Mouse (Mus musculus): ENCODE results near the gene Pbp2. TPM values are rescaled to one million over a fixed set of nuclear protein-coding genes. Genes with fewer than 3 reads are reported as not detected.

Gene Pbp2
- polyA plus RNA-seq, 1 experiment from 2014 or later: 1.5 TPM

- Histone ChIP-seq H3K4me1 (0 out of 2 replicates have a peak, but pooled peaks cover 3% of the 10 kb centered on the region), H3K27me3 (no peaks in the 10 kb centered on the region), H3K9me3 (replicated peaks) (no peaks in the 10 kb centered on the region), H3K4me2 (replicated peaks) (no peak overlapping the region), H3K36me3 (no peaks in the 10 kb centered on the region), H3K27ac (replicated peaks) (no peak overlapping the region), H3K4me3 (replicated peaks) (no peak overlapping the region), H3K9ac (no peak overlapping the region)
- WGBS: 81% methylated on average over 6 of the region's 6 CpGs
- ATAC-seq (ENCODE audit: insufficient number of reproducible peaks, low FRiP score, low TSS enrichment, low read depth): no peak
Observed at GRCm38 (mm10) chr6:135273066-135273465, 37.1 kb downstream of the Pbp2 start.

- WGBS: 63% methylated on average over 2 of the region's 2 CpGs
- no peak overlapping the region for H3K9ac ChIP-seq
- no peak overlapping the region for H3K27ac ChIP-seq (replicated peaks)
- H3K27me3 ChIP-seq: no peaks in the 10 kb centered on the region
- H3K36me3 ChIP-seq: no peaks in the 10 kb centered on the region
- no peak overlapping the region for H3K4me3 ChIP-seq (replicated peaks)
- no peak overlapping the region for H3K4me2 ChIP-seq (replicated peaks)
- no peaks in the 10 kb centered on the region for H3K9me3 ChIP-seq (replicated peaks)
- H3K4me1 ChIP-seq: 0 out of 2 replicates have a peak, but pooled peaks cover 3% of the 10 kb centered on the region
- no peak for ATAC-seq (ENCODE audit: insufficient number of reproducible peaks, low FRiP score, low TSS enrichment, low read depth)
Observed at GRCm38 (mm10) chr6:135271761-135272160, 38.4 kb downstream of the Pbp2 start.

- no peak overlapping the region for H3K9ac ChIP-seq
- no peak for ATAC-seq (ENCODE audit: insufficient number of reproducible peaks, low FRiP score, low TSS enrichment, low read depth)
- H3K9me3 ChIP-seq (replicated peaks): no peaks in the 10 kb centered on the region
- H3K36me3 ChIP-seq: no peaks in the 10 kb centered on the region
- no peak overlapping the region for H3K27ac ChIP-seq (replicated peaks)
- 0 out of 2 replicates have a peak, but pooled peaks cover 3% of the 10 kb centered on the region for H3K4me1 ChIP-seq
- no peaks in the 10 kb centered on the region for H3K27me3 ChIP-seq
- no peak overlapping the region for H3K4me3 ChIP-seq (replicated peaks)
- no peak overlapping the region for H3K4me2 ChIP-seq (replicated peaks)
- 42% methylated on average over 6 of the region's 6 CpGs for WGBS
Observed at GRCm38 (mm10) chr6:135269626-135270025, 40.6 kb downstream of the Pbp2 start.

- Histone ChIP-seq H3K27ac (replicated peaks) (no peak overlapping the region), H3K4me1 (0 out of 2 replicates have a peak, but pooled peaks cover 3% of the 10 kb centered on the region), H3K36me3 (no peaks in the 10 kb centered on the region), H3K9ac (no peak overlapping the region), H3K27me3 (no peaks in the 10 kb centered on the region), H3K9me3 (replicated peaks) (no peaks in the 10 kb centered on the region), H3K4me3 (replicated peaks) (no peak overlapping the region), H3K4me2 (replicated peaks) (no peak overlapping the region)
- no peak for ATAC-seq (ENCODE audit: insufficient number of reproducible peaks, low FRiP score, low TSS enrichment, low read depth)
Observed at GRCm38 (mm10) chr6:135268392-135268791, 41.8 kb downstream of the Pbp2 start.

- WGBS: 69% methylated on average over 3 of the region's 3 CpGs
- Histone ChIP-seq H3K36me3 (no peaks in the 10 kb centered on the region), H3K27me3 (no peaks in the 10 kb centered on the region), H3K9me3 (replicated peaks) (no peaks in the 10 kb centered on the region), H3K4me1 (0 out of 2 replicates have a peak, but pooled peaks cover 3% of the 10 kb centered on the region), H3K9ac (no peak overlapping the region), H3K4me2 (replicated peaks) (no peak overlapping the region), H3K4me3 (replicated peaks) (no peak overlapping the region), H3K27ac (replicated peaks) (no peak overlapping the region)
- ATAC-seq (ENCODE audit: insufficient number of reproducible peaks, low FRiP score, low TSS enrichment, low read depth): no peak
Observed at GRCm38 (mm10) chr6:135267221-135267620, 43.0 kb downstream of the Pbp2 start.

GRCm38 (mm10) chr6:135266056-135266455 lies 44.1 kb downstream of the Pbp2 start:
- 86% methylated on average over 1 of the region's 1 CpGs for WGBS
- 0 out of 2 replicates have a peak, but pooled peaks cover 3% of the 10 kb centered on the region for H3K4me1 ChIP-seq
- H3K4me2 ChIP-seq (replicated peaks): no peak overlapping the region
- H3K27ac ChIP-seq (replicated peaks): no peak overlapping the region
- H3K9me3 ChIP-seq (replicated peaks): no peaks in the 10 kb centered on the region
- H3K4me3 ChIP-seq (replicated peaks): no peak overlapping the region
- ATAC-seq (ENCODE audit: insufficient number of reproducible peaks, low FRiP score, low TSS enrichment, low read depth): no peak
- H3K27me3 ChIP-seq: no peaks in the 10 kb centered on the region
- no peak overlapping the region for H3K9ac ChIP-seq
- H3K36me3 ChIP-seq: no peaks in the 10 kb centered on the region

- no peaks in the 10 kb centered on the region for H3K9me3 ChIP-seq (replicated peaks)
- no peak overlapping the region for H3K4me2 ChIP-seq (replicated peaks)
- no peak for ATAC-seq (ENCODE audit: insufficient number of reproducible peaks, low FRiP score, low TSS enrichment, low read depth)
- no peak overlapping the region for H3K27ac ChIP-seq (replicated peaks)
- 0 out of 2 replicates have a peak, but pooled peaks cover 3% of the 10 kb centered on the region for H3K4me1 ChIP-seq
- H3K4me3 ChIP-seq (replicated peaks): no peak overlapping the region
- no peaks in the 10 kb centered on the region for H3K27me3 ChIP-seq
- no peaks in the 10 kb centered on the region for H3K36me3 ChIP-seq
- no peak overlapping the region for H3K9ac ChIP-seq
- WGBS: 79% methylated on average over 6 of the region's 6 CpGs
Observed at GRCm38 (mm10) chr6:135264136-135264535, 46.1 kb downstream of the Pbp2 start.

- no peak for ATAC-seq (ENCODE audit: insufficient number of reproducible peaks, low FRiP score, low TSS enrichment, low read depth)
- WGBS: 52% methylated on average over 2 of the region's 2 CpGs
- Histone ChIP-seq H3K4me2 (replicated peaks) (no peak overlapping the region), H3K4me1 (no peaks in the 10 kb centered on the region), H3K9me3 (replicated peaks) (no peaks in the 10 kb centered on the region), H3K27ac (replicated peaks) (no peak overlapping the region), H3K9ac (no peak overlapping the region), H3K36me3 (no peaks in the 10 kb centered on the region), H3K4me3 (replicated peaks) (no peak overlapping the region), H3K27me3 (no peaks in the 10 kb centered on the region)
Observed at GRCm38 (mm10) chr6:135262565-135262964, 47.6 kb downstream of the Pbp2 start.

- Histone ChIP-seq H3K9ac (no peak overlapping the region), H3K9me3 (replicated peaks) (no peaks in the 10 kb centered on the region), H3K4me3 (replicated peaks) (no peak overlapping the region), H3K4me2 (replicated peaks) (no peak overlapping the region), H3K27me3 (no peaks in the 10 kb centered on the region), H3K27ac (replicated peaks) (no peak overlapping the region), H3K36me3 (no peaks in the 10 kb centered on the region), H3K4me1 (no peaks in the 10 kb centered on the region)
- 86% methylated on average over 9 of the region's 9 CpGs for WGBS
- ATAC-seq (ENCODE audit: insufficient number of reproducible peaks, low FRiP score, low TSS enrichment, low read depth): no peak
Observed at GRCm38 (mm10) chr6:135261124-135261523, 49.1 kb downstream of the Pbp2 start.

- Histone ChIP-seq H3K4me1 (no peaks in the 10 kb centered on the region), H3K9me3 (replicated peaks) (no peaks in the 10 kb centered on the region), H3K36me3 (no peaks in the 10 kb centered on the region), H3K27me3 (no peaks in the 10 kb centered on the region), H3K4me2 (replicated peaks) (no peak overlapping the region), H3K4me3 (replicated peaks) (no peak overlapping the region), H3K27ac (replicated peaks) (no peak overlapping the region), H3K9ac (no peak overlapping the region)
- ATAC-seq (ENCODE audit: insufficient number of reproducible peaks, low FRiP score, low TSS enrichment, low read depth): no peak
- 94% methylated on average over 6 of the region's 6 CpGs for WGBS
Observed at GRCm38 (mm10) chr6:135260435-135260834, 49.8 kb downstream of the Pbp2 start.
